Mouse (Mus musculus) forebrain, postnatal 0 days (tissue): ENCODE data around the gene Creb3l1. TPM values are rescaled to one million over a fixed set of nuclear protein-coding genes. Genes with fewer than 3 reads are reported as not detected.
A peak's percentile ranks its signal among the peaks of the same experiment; 100 is the strongest.

ENCODE experiments used
- ATAC-seq: fragments of 200-750 bp; cut with Nextera tagmentation; 2 replicates; pipeline ENCODE4 v1.8.0; 2017; ENCODE audit warnings: mild to moderate bottlenecking, moderate library complexity
- DNase-seq: peaks from one replicate; pipeline ENCODE4 v3.0.0-alpha.2; 2015
- H3K27ac ChIP-seq: fragments of 300-500 bp; sonication (generic); 2 replicates; pipeline ENCODE4 v1.5.1; 2014; ENCODE audit warnings: low read depth, mild to moderate bottlenecking, antibody characterized with exemption, low read length, moderate library complexity, mixed read lengths
- H3K27me3 ChIP-seq: fragments of 300-500 bp; sonication (generic); 2 replicates; pipeline ENCODE4 v1.6.1; 2014; ENCODE audit warnings: mild to moderate bottlenecking, low read length, mixed read lengths; ENCODE audit not compliant: insufficient read depth
- H3K36me3 ChIP-seq: fragments of 300-500 bp; sonication (generic); 2 replicates; pipeline ENCODE4 v1.6.1; 2014; ENCODE audit warnings: mild to moderate bottlenecking, moderate library complexity; ENCODE audit not compliant: insufficient read depth
- H3K4me1 ChIP-seq: fragments of 300-500 bp; sonication (generic); 2 replicates; pipeline ENCODE4 v1.6.1; 2014; ENCODE audit warnings: antibody characterized with exemption; ENCODE audit not compliant: insufficient read depth
- H3K4me2 ChIP-seq: fragments of 300-500 bp; sonication (generic); 2 replicates; pipeline ENCODE4 v1.6.1; 2014; ENCODE audit warnings: low read depth, mild to moderate bottlenecking, moderate library complexity
- H3K4me3 ChIP-seq: fragments of 300-500 bp; sonication (generic); 2 replicates; pipeline ENCODE4 v1.5.1; 2014; ENCODE audit warnings: low read depth, low read length, mixed read lengths
- H3K9ac ChIP-seq: fragments of 300-500 bp; sonication (generic); 2 replicates; pipeline ENCODE4 v1.6.1; 2014; ENCODE audit warnings: mild to moderate bottlenecking
- H3K9me3 ChIP-seq: fragments of 300-500 bp; sonication (generic); 2 replicates; pipeline ENCODE4 v1.6.1; 2016; ENCODE audit warnings: low read length
- CTCF ChIP-seq: sonication (generic); IDR thresholded peaks from 2 replicates; pipeline ENCODE4 v1.5.1; 2016; ENCODE audit warnings: antibody characterized with exemption, control low read depth, low read depth
- WGBS: fragments of 180-500 bp; shearing (Covaris S2); extraction: QIAGEN DNeasy Blood & Tissue Kit; methylation state at CpG from one replicate; pipeline ENCODE4 v1.1.7; 2014; 5-methylcytosine and 5-hydroxymethylcytosine counted together
- microRNA-seq, 2 experiments: library from miRNA; unstranded; fragments of <30 nt; microRNA quantifications; one replicate each; pipeline ENCODE4; 2016
- polyA plus RNA-seq: library from polyadenylated mRNA; unstranded; fragments of >200 nt; fragmentation: Nextera tagmentation; extraction: Ambion mirVana; gene quantifications from 2 replicates; pipeline ENCODE4 v1.2.1, GENCODE M21; 2015
- total RNA-seq: library from RNA; depleted of rRNA; stranded (reverse); fragments of >200 nt; gene quantifications from 2 replicates; pipeline ENCODE4 v1.2.3, GENCODE M21; 2014; rRNA removed

Gene Creb3l1
- total and polyA plus RNA-seq, 2 experiments from 2014 or later = 2.0 to 2.9 TPM

DNA sequence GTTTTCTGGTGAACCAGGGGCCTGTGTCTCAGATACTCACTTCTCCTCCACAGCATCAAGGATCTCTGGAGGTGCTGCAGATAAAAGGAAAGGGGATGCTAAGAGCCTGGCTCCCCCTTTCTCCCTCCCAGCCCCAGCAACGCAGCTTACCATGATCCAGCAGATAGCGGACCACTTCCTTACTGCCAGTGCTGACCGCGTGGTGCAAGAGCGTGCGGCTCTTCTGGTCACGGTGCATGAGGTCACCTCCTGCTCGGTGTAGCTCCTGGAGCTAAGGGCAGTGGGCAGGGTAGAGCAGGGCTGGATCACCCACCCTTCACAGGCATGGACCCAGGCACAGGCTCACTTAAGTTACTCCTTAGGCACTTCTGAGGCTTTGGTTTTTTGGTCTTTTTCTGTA is 90.3 kb downstream of the Creb3l1 start:
- peaks cover 7% of the 10 kb centered on the region; the same call in 1 of the 2 replicates for H3K4me1 ChIP-seq
- WGBS = 64% methylated on average over 8 of the region's 8 CpGs
- no peak for DNase-seq
- TF ChIP-seq CTCF = no peak
- H3K36me3 ChIP-seq = peaks cover 43% of the 10 kb centered on the region
- H3K9ac ChIP-seq = no peak overlapping the region
- no peak overlapping the region for H3K4me2 ChIP-seq
- no peak for ATAC-seq
- H3K4me3 ChIP-seq = no peak overlapping the region
- H3K9me3 ChIP-seq = no peaks in the 10 kb centered on the region
- H3K27ac ChIP-seq = no peak overlapping the region
- H3K27me3 ChIP-seq = no peaks in the 10 kb centered on the region

DNA sequence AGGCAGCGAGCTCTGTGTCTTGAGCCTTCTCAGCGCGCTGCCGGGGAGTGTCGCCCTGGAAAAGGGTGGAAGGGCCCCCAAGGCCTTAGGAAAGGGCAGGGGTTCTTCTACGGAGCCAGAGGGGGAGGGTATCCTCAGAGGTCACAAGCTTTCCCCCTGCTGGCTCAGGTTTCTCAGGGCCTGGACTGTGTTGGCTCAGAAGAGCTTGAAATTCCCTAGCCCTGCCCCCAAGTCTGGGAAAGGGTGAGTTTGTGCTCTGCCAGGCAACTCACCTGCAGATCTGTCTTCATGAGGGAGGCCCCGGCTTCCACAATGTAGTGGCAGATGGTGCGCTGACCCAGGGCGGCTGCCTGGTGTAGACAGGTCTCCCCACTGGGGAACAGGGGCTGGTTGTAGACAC is 90.8 kb downstream of the Creb3l1 start:
- H3K27ac ChIP-seq = no peak overlapping the region
- H3K9me3 ChIP-seq = no peaks in the 10 kb centered on the region
- DNase-seq = no peak
- H3K4me1 ChIP-seq = peaks cover 7% of the 10 kb centered on the region; the same call in 1 of the 2 replicates
- no peak for ATAC-seq
- H3K9ac ChIP-seq = no peak overlapping the region
- no peak overlapping the region for H3K4me3 ChIP-seq
- H3K36me3 ChIP-seq = peaks cover 37% of the 10 kb centered on the region
- no peak for TF ChIP-seq CTCF
- H3K4me2 ChIP-seq = no peak overlapping the region
- WGBS = 47% methylated on average over 9 of the region's 9 CpGs
- H3K27me3 ChIP-seq = no peaks in the 10 kb centered on the region

- no peaks in the 10 kb centered on the region for H3K9me3 ChIP-seq
- H3K4me1 ChIP-seq = peaks cover 7% of the 10 kb centered on the region; the same call in 1 of the 2 replicates
- no peak for TF ChIP-seq CTCF
- ATAC-seq (no peak), DNase-seq (no peak)
- H3K4me3 ChIP-seq = no peak overlapping the region
- peak overlapping the region; percentile 80; the same call in 1 of the 2 replicates for H3K4me2 ChIP-seq
- no peak overlapping the region for H3K9ac ChIP-seq
- WGBS = 17% methylated on average over 6 of the region's 6 CpGs
- peaks cover 31% of the 10 kb centered on the region for H3K36me3 ChIP-seq
- H3K27ac ChIP-seq = no peak overlapping the region
- H3K27me3 ChIP-seq = no peaks in the 10 kb centered on the region
Observed at GRCm38 (mm10) chr2:91932737-91933350, 91.5 kb downstream of the Creb3l1 start.

Small RNA genes within 50 kb of the gene (microRNA-seq; reads per million reads assigned to microRNA genes)
- 0 to 0.39 reads per million in 2 experiments for gene Mir6999

Other genes with a start within 250 kb of the Creb3l1 start
- 4.0 and 7.0 TPM in 2 replicates for gene Chrm4, start 97.3 kb downstream of the Creb3l1 start, total RNA-seq
- 1.1 and 1.3 TPM in 2 replicates for gene Chrm4, start 97.3 kb downstream of the Creb3l1 start, polyA plus RNA-seq
- gene Mdk, start 92.2 kb downstream of the Creb3l1 start, total RNA-seq = 74.2 and 75.5 TPM in 2 replicates
- gene Mdk, start 92.2 kb downstream of the Creb3l1 start, polyA plus RNA-seq = 121 and 162 TPM in 2 replicates
- gene Gm9821, start 78.8 kb downstream of the Creb3l1 start, total RNA-seq = not detected in 2 replicates
- not detected in 2 replicates for gene Gm9821, start 78.8 kb downstream of the Creb3l1 start, polyA plus RNA-seq
- gene Dgkz, start 48.6 kb downstream of the Creb3l1 start, total RNA-seq = 112 and 116 TPM in 2 replicates
- 29.1 and 31.4 TPM in 2 replicates for gene Dgkz, start 48.6 kb downstream of the Creb3l1 start, polyA plus RNA-seq
- 107 and 146 TPM in 2 replicates for gene Phf21a, start 68.6 kb upstream of the Creb3l1 start, total RNA-seq
- gene Phf21a, start 68.6 kb upstream of the Creb3l1 start, polyA plus RNA-seq = 24.6 and 34.4 TPM in 2 replicates